Mouse (Mus musculus) MEL (cell line): Measurements from ENCODE around the gene Ddah1. TPM values are rescaled to one million over a fixed set of nuclear protein-coding genes. Genes with fewer than 3 reads are reported as not detected.

Experiments used
- DNase-seq: peaks from one replicate; pipeline ENCODE4 v3.0.0; 2011; ENCODE audit warnings: low read depth, low spot score
- H3K27ac ChIP-seq: 2 replicates; pipeline ENCODE4 v1.5.1; 2012; ENCODE audit warnings: low read depth, mild to moderate bottlenecking, control low read depth, low read length, moderate library complexity; ENCODE audit not compliant: control insufficient read depth
- H3K27me3 ChIP-seq, 2 experiments: fragments of 150-350 bp in 1 of 2; sonication (generic) in 1 of 2; 2 replicates each; pipeline ENCODE4 v1.6.1; 2012; ENCODE audit warnings: low read length in 2 of 2, mild to moderate bottlenecking in 2 of 2, improper control_type of control experiment in 1 of 2, moderate library complexity in 1 of 2; ENCODE audit not compliant: insufficient read depth in 2 of 2, control insufficient read depth in 1 of 2
- H3K36me3 ChIP-seq, 2 experiments: 2 replicates each; pipeline ENCODE4 v1.6.1; 2012 to 2014; ENCODE audit warnings: low read length in 2 of 2, improper control_type of control experiment in 1 of 2, inconsistent platforms in 1 of 2, mild to moderate bottlenecking in 1 of 2; ENCODE audit not compliant: insufficient read depth in 2 of 2, control insufficient read depth in 1 of 2
- H3K4me1 ChIP-seq, 2 experiments: fragments of 150-350 bp in 1 of 2; sonication (generic) in 1 of 2; 2 replicates each; pipeline ENCODE4 v1.6.1; 2012; ENCODE audit warnings: low read length in 2 of 2, improper control_type of control experiment in 1 of 2, mild to moderate bottlenecking in 1 of 2; ENCODE audit not compliant: insufficient read depth in 2 of 2, control insufficient read depth in 1 of 2
- H3K4me3 ChIP-seq, 2 experiments: fragments of 150-350 bp in 1 of 2; sonication (generic) in 1 of 2; 2 replicates each; pipeline ENCODE4 v1.5.1; 2012; ENCODE audit warnings: low read depth in 2 of 2, low read length in 2 of 2, mild to moderate bottlenecking in 2 of 2, moderate library complexity in 2 of 2, control low read depth in 1 of 2, improper control_type of control experiment in 1 of 2; ENCODE audit not compliant: control insufficient read depth in 1 of 2, insufficient read depth in 1 of 2
- H3K79me2 ChIP-seq: 2 replicates; pipeline ENCODE4 v1.6.1; 2012; ENCODE audit warnings: mild to moderate bottlenecking, low read length, moderate library complexity; ENCODE audit not compliant: control insufficient read depth, poor library complexity, insufficient read depth
- H3K9ac ChIP-seq: 2 replicates; pipeline ENCODE4 v1.6.1; 2012; ENCODE audit warnings: low read depth, mild to moderate bottlenecking, control low read depth, low read length, moderate library complexity; ENCODE audit not compliant: control insufficient read depth, poor library complexity, severe bottlenecking
- H3K9me3 ChIP-seq: fragments of 150-350 bp; sonication (generic); replicated peaks from 2 replicates; pipeline ENCODE4 v1.6.1; 2012; ENCODE audit warnings: mild to moderate bottlenecking, low read length, improper control_type of control experiment, moderate library complexity; ENCODE audit not compliant: insufficient read depth
- CTCF ChIP-seq, 3 experiments: IDR thresholded peaks in 2 of 3; conservative IDR thresholded peaks in 1 of 3; 2 replicates each; pipeline ENCODE4 v1.5.1; 2011 to 2012; ENCODE audit warnings: low read length in 3 of 3, low read depth in 2 of 3, mild to moderate bottlenecking in 2 of 3, improper control_type of control experiment in 1 of 3, inconsistent platforms in 1 of 3, mixed read lengths in 1 of 3, moderate library complexity in 1 of 3; ENCODE audit not compliant: control insufficient read depth in 1 of 3, insufficient read depth in 1 of 3, poor library complexity in 1 of 3, severe bottlenecking in 1 of 3
- ELF1 ChIP-seq: IDR thresholded peaks from 2 replicates; pipeline ENCODE4 v1.6.1; 2014; ENCODE audit warnings: low read depth, mild to moderate bottlenecking, inconsistent platforms, low read length, improper control_type of control experiment, moderate library complexity
- ETS1 ChIP-seq: IDR thresholded peaks from 2 replicates; pipeline ENCODE4 v1.6.1; 2012; ENCODE audit warnings: low read depth, mild to moderate bottlenecking, inconsistent platforms, low read length, improper control_type of control experiment, moderate library complexity
- KAT2A ChIP-seq: conservative IDR thresholded peaks from 2 replicates; pipeline ENCODE4 v1.6.1; 2012; ENCODE audit warnings: low read depth, low read length, improper control_type of control experiment, inconsistent platforms
- MAFK ChIP-seq: IDR thresholded peaks from 2 replicates; pipeline ENCODE4 v1.6.1; 2011; ENCODE audit warnings: low read depth, mild to moderate bottlenecking, low read length, improper control_type of control experiment, borderline replicate concordance
- MAX ChIP-seq: IDR thresholded peaks from 2 replicates; pipeline ENCODE4 v1.6.1; 2011; ENCODE audit warnings: low read length, improper control_type of control experiment
- MEF2A ChIP-seq: IDR thresholded peaks from 2 replicates; pipeline ENCODE4 v1.6.1; 2014; ENCODE audit warnings: low read depth, mild to moderate bottlenecking, inconsistent platforms, low read length, improper control_type of control experiment; ENCODE audit not compliant: poor library complexity, insufficient replicate concordance, severe bottlenecking; ENCODE audit errors: extremely low read depth
- MXI1 ChIP-seq: IDR thresholded peaks from 2 replicates; pipeline ENCODE4 v1.6.1; 2011; ENCODE audit warnings: mild to moderate bottlenecking, low read depth, low read length, improper control_type of control experiment
- MYB ChIP-seq: IDR thresholded peaks from 2 replicates; pipeline ENCODE4 v1.6.1; 2011; ENCODE audit warnings: mild to moderate bottlenecking, low read depth, low read length, improper control_type of control experiment
- NRF1 ChIP-seq: IDR thresholded peaks from 2 replicates; pipeline ENCODE4 v1.6.1; 2014; ENCODE audit warnings: low read depth, mild to moderate bottlenecking, inconsistent platforms, low read length, improper control_type of control experiment, moderate library complexity; ENCODE audit not compliant: poor library complexity, insufficient read depth, severe bottlenecking
- POLR2A ChIP-seq, 2 experiments: IDR thresholded peaks; 2 replicates each; pipeline ENCODE4 v1.6.1; 2011 to 2012; ENCODE audit warnings: low read length in 2 of 2, mild to moderate bottlenecking in 2 of 2, control low read depth in 1 of 2, improper control_type of control experiment in 1 of 2, low read depth in 1 of 2, moderate library complexity in 1 of 2; ENCODE audit not compliant: control insufficient read depth in 1 of 2, insufficient read depth in 1 of 2, poor library complexity in 1 of 2
- POLR2AphosphoS5 ChIP-seq: IDR thresholded peaks from 2 replicates; pipeline ENCODE4 v1.6.1; 2012; ENCODE audit warnings: low read depth, borderline replicate concordance, mild to moderate bottlenecking, inconsistent platforms, low read length, moderate library complexity, mixed read lengths
- RAD21 ChIP-seq: IDR thresholded peaks from 2 replicates; pipeline ENCODE4 v1.6.1; 2011; ENCODE audit warnings: mild to moderate bottlenecking, low read depth, low read length, improper control_type of control experiment
- SIN3A ChIP-seq: IDR thresholded peaks from 2 replicates; pipeline ENCODE4 v1.6.1; 2012; ENCODE audit warnings: low read length, improper control_type of control experiment, inconsistent platforms
- SMC3 ChIP-seq: IDR thresholded peaks from 2 replicates; pipeline ENCODE4 v1.6.1; 2011; ENCODE audit warnings: low read depth, low read length, improper control_type of control experiment
- TCF12 ChIP-seq: IDR thresholded peaks from 2 replicates; pipeline ENCODE4 v1.6.1; 2014; ENCODE audit warnings: low read depth, mild to moderate bottlenecking, inconsistent platforms, low read length, improper control_type of control experiment, moderate library complexity
- UBTF ChIP-seq: IDR thresholded peaks from 2 replicates; pipeline ENCODE4 v1.6.1; 2012; ENCODE audit warnings: low read depth, mild to moderate bottlenecking, inconsistent platforms, low read length, improper control_type of control experiment, moderate library complexity, borderline replicate concordance; ENCODE audit not compliant: insufficient read depth
- USF2 ChIP-seq, 2 experiments: IDR thresholded peaks; 2 replicates each; pipeline ENCODE4 v1.6.1; 2011 to 2012; ENCODE audit warnings: improper control_type of control experiment in 2 of 2, low read length in 2 of 2, borderline replicate concordance in 1 of 2, inconsistent platforms in 1 of 2, low read depth in 1 of 2, mild to moderate bottlenecking in 1 of 2; ENCODE audit not compliant: insufficient read depth in 1 of 2
- ZC3H11A ChIP-seq: IDR thresholded peaks from 2 replicates; pipeline ENCODE4 v1.6.1; 2012; ENCODE audit warnings: low read depth, mild to moderate bottlenecking, inconsistent platforms, low read length, improper control_type of control experiment
- ZKSCAN1 ChIP-seq: IDR thresholded peaks from 2 replicates; pipeline ENCODE4 v1.6.1; 2012; ENCODE audit warnings: low read depth, mild to moderate bottlenecking, inconsistent platforms, low read length, improper control_type of control experiment, moderate library complexity
- ZMIZ1 ChIP-seq: IDR thresholded peaks from 2 replicates; pipeline ENCODE4 v1.6.1; 2012; ENCODE audit warnings: low read depth, mild to moderate bottlenecking, inconsistent platforms, low read length, improper control_type of control experiment, moderate library complexity
- polyA plus RNA-seq, 2 experiments: library from polyadenylated mRNA; stranded (reverse) in 1 of 2; unstranded in 1 of 2; fragments of >175 nt in 1 of 2; fragments of >200 nt in 1 of 2; gene quantifications; 2 replicates each; pipeline versions ENCODE4 v1.2.1 to v1.2.4; 2012; ENCODE audit warnings: low replicate concordance in 2 of 2, low read depth in 1 of 2; ENCODE audit not compliant: insufficient read length in 2 of 2, insufficient read depth in 1 of 2, missing spikeins in 1 of 2
- total RNA-seq: library from RNA; depleted of rRNA; stranded (reverse); fragments of 300-350 nt; gene quantifications from 2 replicates; pipeline ENCODE4 v1.2.3, GENCODE M21; 2012

Ddah1 gene
- total and polyA plus RNA-seq, 3 experiments = not detected

GRCm38 (mm10) chr3:145799365-145799764, 40.9 kb downstream of the Ddah1 start:
- no peaks in the 10 kb centered on the region for H3K9me3 ChIP-seq
- H3K4me3 ChIP-seq = no peak overlapping the region
- no peak for TF ChIP-seq ELF1
- no peak for TF ChIP-seq NRF1
- TF ChIP-seq MAX = no peak
- TF ChIP-seq MAFK = no peak
- no peak for TF ChIP-seq MXI1
- no peak for TF ChIP-seq SMC3
- TF ChIP-seq ZKSCAN1 = no peak
- no peak for TF ChIP-seq MYB
- TF ChIP-seq RAD21 = no peak
- TF ChIP-seq CTCF (IDR thresholded peaks at IDR 0.05 in 2 of 3, conservative IDR thresholded peaks at IDR 0.05 in 1 of 3; ENCODE audit: control insufficient read depth in 1 of 3, insufficient read depth in 1 of 3, low read depth in 2 of 3, low read length in 3 of 3, poor library complexity in 1 of 3, severe bottlenecking in 1 of 3) = no peak
- no peaks in the 10 kb centered on the region for H3K27me3 ChIP-seq
- no peak for DNase-seq
- no peaks in the 10 kb centered on the region for H3K4me1 ChIP-seq
- H3K9ac ChIP-seq = no peak overlapping the region
- H3K27ac ChIP-seq = no peak overlapping the region
- H3K36me3 ChIP-seq = no peaks in the 10 kb centered on the region
- H3K79me2 ChIP-seq = no peaks in the 10 kb centered on the region

- H3K4me3 ChIP-seq = no peak overlapping the region
- H3K4me1 ChIP-seq = no peaks in the 10 kb centered on the region
- no peaks in the 10 kb centered on the region for H3K27me3 ChIP-seq
- TF ChIP-seq ZKSCAN1 (no peak), ZMIZ1 (no peak), TCF12 (no peak), POLR2AphosphoS5 (no peak), ELF1 (no peak), USF2 (IDR thresholded peaks at IDR 0.05; ENCODE audit: borderline replicate concordance in 1 of 2, insufficient read depth in 1 of 2, low read depth in 1 of 2, low read length in 2 of 2) (no peak), ZC3H11A (no peak), ETS1 (no peak), KAT2A (no peak), SIN3A (no peak), UBTF (no peak), POLR2A (IDR thresholded peaks at IDR 0.05; ENCODE audit: control insufficient read depth in 1 of 2, insufficient read depth in 1 of 2, low read depth in 1 of 2, low read length in 2 of 2, poor library complexity in 1 of 2) (no peak), MEF2A (no peak)
- H3K9ac ChIP-seq = no peak overlapping the region
- H3K79me2 ChIP-seq = no peaks in the 10 kb centered on the region
- H3K9me3 ChIP-seq = no peaks in the 10 kb centered on the region
- H3K27ac ChIP-seq = no peak overlapping the region
- no peak for DNase-seq
- H3K36me3 ChIP-seq = no peaks in the 10 kb centered on the region
Observed at GRCm38 (mm10) chr3:145802106-145802505, 43.6 kb downstream of the Ddah1 start.
